Mouse (Mus musculus): ENCODE results near the gene Uxs1.

- TF ChIP-seq CTCF (IDR thresholded peaks at IDR 0.05) (no peak), EP300 (IDR thresholded peaks at IDR 0.05) (no peak)
Measured at GRCm38 (mm10) chr1:43781672-43782071, 45.9 kb downstream of the Uxs1 start.
